Mouse (Mus musculus): ENCODE measurements around the gene Il1rapl2.

- no peak for TF ChIP-seq CTCF (IDR thresholded peaks at IDR 0.05; ENCODE audit: extremely low read depth, insufficient read depth, insufficient read length, insufficient replicate concordance)
- TF ChIP-seq POLR2A (IDR thresholded peaks at IDR 0.05; ENCODE audit: low read depth, low read length), result no peak
Observed at GRCm38 (mm10) chrX:137848936-137849335, 278.5 kb downstream of the Il1rapl2 start.
